ENCODE assay signal across 13 mouse cellular contexts in the genomic region with DNA sequence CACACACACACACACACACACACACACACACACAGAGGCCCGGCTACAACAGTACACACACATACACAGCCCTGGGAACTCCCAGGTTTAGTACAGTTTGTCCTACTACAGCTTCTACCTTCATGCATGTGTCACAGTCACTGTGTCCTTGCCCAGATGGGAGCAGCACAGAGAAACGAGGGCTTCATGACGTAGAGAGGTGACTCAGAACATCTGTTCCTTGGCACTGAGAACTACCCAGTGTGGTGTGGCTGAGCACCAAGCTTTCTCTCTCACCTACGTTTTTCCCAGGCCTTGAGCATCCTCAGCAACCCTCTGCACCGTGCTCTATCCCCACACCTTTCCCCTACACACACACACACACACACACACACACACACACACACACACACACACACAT.
DNase-seq lines count a peak whose midpoint lies in the region; ATAC-seq lines count a peak whose summit lies in the region.
"Had no signal": no experiment of that assay in that cellular context is flagged by ENCODE, and none has a peak within 500 bp of the region (broad histone marks: within the 10 kb centered on the region; RNA-seq: fewer than 3 reads in every experiment).

No protein-coding gene starts in this region.

- DNase-seq in left cerebral cortex, adult 11 months (ENCODE audit: low spot score): peak; percentile 39
- DNase-seq in left cerebral cortex, postnatal 10 days (ENCODE audit: extremely low spot score in 1 of 2, low spot score in 2 of 2): no peak
- peak; percentile 81 for DNase-seq in adrenal gland, adult 2 months
- peak; percentile 77 for DNase-seq in fibroblast of lung, adult 2 months (ENCODE audit: low read depth)
- DNase-seq in right cerebral cortex, postnatal 36 days (ENCODE audit: low spot score in 2 of 2): peak; percentile 60 to 75
- DNase-seq in spleen, postnatal 4 days (ENCODE audit: low spot score in 2 of 2): no peak
- DNase-seq: cerebellum, adult 11 months; gastrocnemius, postnatal 14 days; liver, postnatal 0 days had no signal

- intact Hi-C loops in left cerebral cortex, postnatal 10 days (cut with DNase I): no loop called here

- ATAC-seq in megakaryocyte-erythroid progenitor cell, adult 5-6 weeks (replicated peaks; ENCODE audit: low FRiP score, low TSS enrichment, poor library complexity, severe bottlenecking): no peak
- ATAC-seq: forebrain, embryonic 15.5 days; intestine, embryonic 15.5 days; liver, postnatal 0 days; midbrain, embryonic 15.5 days had no signal

Comparison
In these comparisons a context has a peak if more than half of its experiments do, and no peak if none do; other contexts are left out.
1. DNase-seq: peak in left cerebral cortex, adult 11 months (single experiment), adrenal gland, adult 2 months (single experiment), fibroblast of lung, adult 2 months (single experiment) and right cerebral cortex, postnatal 36 days (2 of 2); none in left cerebral cortex, postnatal 10 days (0 of 2) and spleen, postnatal 4 days (0 of 2).